Mouse (Mus musculus) gastrocnemius, adult 2 months (tissue): ENCODE measurements around the gene Hoxa6. TPM values are rescaled to one million over a fixed set of nuclear protein-coding genes. Genes with fewer than 3 reads are reported as not detected.

ENCODE experiments used
- DNase-seq: peaks from one replicate; pipeline ENCODE4 v3.0.0; 2022
- H3K27ac ChIP-seq: fragments of 200-600 bp; 2 replicates; pipeline ENCODE4 v1.8.1; 2022; ENCODE audit warnings: mild to moderate bottlenecking
- H3K4me3 ChIP-seq: fragments of 200-600 bp; 2 replicates; pipeline ENCODE4 v1.8.1; 2022; ENCODE audit warnings: mild to moderate bottlenecking, moderate library complexity
- CTCF ChIP-seq: fragments of 200-600 bp; IDR thresholded peaks from 2 replicates; pipeline ENCODE4 v1.8.1; 2022; ENCODE audit warnings: antibody characterized with exemption, mild to moderate bottlenecking, moderate library complexity
- intact Hi-C: fragments of 180-260 bp; cut with DNase I; formaldehyde crosslinking; loops from one replicate; pipeline ENCODE4 v1.15.1; 2025
- total RNA-seq, 2 experiments: library from RNA; stranded (reverse); gene quantifications; 2 replicates each; pipeline ENCODE4 v1.2.3; 2021

The Hoxa6 gene
- total RNA-seq, 2 experiments from 2014 or later = 2.6 to 2.7 TPM

- intact Hi-C loops = loop anchor here (5.0 kb wide), 1 partner anchor 834 kb away; no protein-coding TSS in a partner anchor
- no peak for TF ChIP-seq CTCF
- H3K4me3 ChIP-seq = peak overlapping the region; percentile 78
- peak overlapping the region; percentile 91 for H3K27ac ChIP-seq
- peak; percentile 16 for DNase-seq
Measured at GRCm38 (mm10) chr6:52215771-52216535, 7.4 kb upstream of the Hoxa6 start.

DNA sequence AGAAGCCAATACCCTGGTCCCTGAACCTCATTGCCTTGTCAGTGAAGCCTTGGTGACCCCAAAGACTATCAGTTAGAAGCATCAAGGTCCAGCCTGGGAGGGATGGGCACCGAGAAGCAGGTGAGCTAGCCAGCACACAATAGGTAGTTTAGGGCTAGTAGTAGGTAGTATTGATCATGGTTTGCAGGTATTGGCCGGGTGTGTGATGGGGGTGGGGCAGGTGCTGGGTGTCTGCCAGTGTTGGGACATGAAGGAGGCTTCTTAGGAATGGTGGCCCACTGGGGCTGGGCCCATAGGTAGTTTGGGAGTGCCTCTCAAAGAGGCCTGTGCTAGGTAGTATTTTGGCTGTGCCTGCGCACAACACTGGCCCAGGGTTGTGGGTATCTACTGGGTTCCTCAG, 6.5 kb upstream of the Hoxa6 start:
- TF ChIP-seq CTCF = no peak
- Histone ChIP-seq H3K27ac (no peak overlapping the region), H3K4me3 (no peak overlapping the region)
- intact Hi-C loops = loop anchor here (5.0 kb wide), 1 partner anchor 833 kb away; no protein-coding TSS in a partner anchor
- peak; percentile 24 for DNase-seq

GRCm38 (mm10) chr6:52214271-52214670, 5.7 kb upstream of the Hoxa6 start:
- TF ChIP-seq CTCF = no peak
- H3K27ac ChIP-seq = peak overlapping the region; percentile 97
- no peak for DNase-seq
- H3K4me3 ChIP-seq = no peak overlapping the region; the same call in 1 of the 2 replicates
- intact Hi-C loops = no loop called here

DNA sequence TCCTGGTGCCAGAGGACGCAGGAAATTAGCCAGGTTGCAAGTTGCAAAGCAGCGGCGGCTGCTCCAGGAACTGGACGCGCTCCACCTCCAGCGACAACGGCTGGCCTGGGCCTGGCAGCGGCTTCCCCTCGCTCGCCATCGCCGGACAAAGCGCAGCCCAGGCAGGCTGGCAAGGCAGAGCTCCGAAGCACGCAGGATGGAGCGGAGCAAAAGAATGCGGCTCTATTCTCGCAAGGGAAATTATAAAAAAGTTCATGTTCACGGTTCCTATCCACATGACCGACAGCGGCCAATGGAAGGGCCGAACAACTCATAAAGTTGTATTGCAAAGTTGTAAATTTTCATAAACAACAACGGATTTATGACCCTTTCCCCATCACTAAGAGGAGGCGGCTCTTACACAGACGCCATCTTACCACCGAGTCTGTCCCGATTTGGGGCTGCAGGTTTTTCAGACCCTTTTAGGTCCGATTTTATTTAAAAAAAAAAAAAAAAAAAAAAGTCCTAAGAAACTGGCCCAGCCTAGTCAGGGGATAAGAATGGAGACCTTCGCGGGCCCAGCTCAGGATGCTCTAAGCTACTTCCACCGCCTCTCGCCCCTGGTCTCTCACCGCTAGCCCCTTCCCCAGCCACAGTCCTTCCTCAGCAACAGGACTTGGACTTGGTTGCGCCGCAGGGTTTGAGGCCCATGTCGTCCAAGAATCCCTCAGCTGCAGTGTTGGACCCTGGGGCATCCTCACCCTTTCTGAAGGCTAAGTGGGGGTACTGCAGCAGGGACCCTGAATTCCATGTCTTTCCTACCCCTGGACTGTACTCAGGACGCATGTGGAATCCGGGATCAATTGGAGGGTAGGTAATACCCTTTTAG, 4.8 kb upstream of the Hoxa6 start, which contains the start of the genes Hoxa3 and Gm28308:
Gene Hoxa3 (minus strand): TSS at position 218 of the 868 bp plus-strand sequence.
Gene Gm28308 (minus strand): TSS at position 221 of the 868 bp plus-strand sequence.
- TF ChIP-seq CTCF = no peak
- Histone ChIP-seq H3K27ac (peak within 1 kb of the TSS; percentile 97), H3K4me3 (peak within 1 kb of the TSS; percentile 79)
- peak; percentile 86 for DNase-seq
- intact Hi-C loops = no loop called here

GRCm38 (mm10) chr6:52212556-52213118, 4.1 kb upstream of the Hoxa6 start:
- Histone ChIP-seq H3K4me3 (peak overlapping the region; percentile 79), H3K27ac (peak overlapping the region; percentile 97)
- no peak for TF ChIP-seq CTCF
- intact Hi-C loops = no loop called here
- peak; percentile 61 for DNase-seq

GRCm38 (mm10) chr6:52211961-52212360, 3.4 kb upstream of the Hoxa6 start:
- peak; percentile 45 for DNase-seq
- intact Hi-C loops = loop anchor here (2.0 kb wide), 1 partner anchor 13 kb away; no protein-coding TSS in a partner anchor

GRCm38 (mm10) chr6:52211170-52211935, 2.8 kb upstream of the Hoxa6 start:
- H3K27ac ChIP-seq = peak overlapping the region; percentile 97

More at GRCm38 (mm10) chr6:52211961-52212360, 3.4 kb upstream of the Hoxa6 start:
- peak overlapping the region; percentile 97 for H3K27ac ChIP-seq
- no peak for TF ChIP-seq CTCF
- peak overlapping the region; percentile 79 for H3K4me3 ChIP-seq

GRCm38 (mm10) chr6:52209685-52210046, 1.1 kb upstream of the Hoxa6 start:
- no peak for DNase-seq
- peak overlapping the region; percentile 82 for H3K27ac ChIP-seq
- intact Hi-C loops = loop anchor here (2.0 kb wide), 1 partner anchor 15 kb away; no protein-coding TSS in a partner anchor
- H3K4me3 ChIP-seq = peak overlapping the region; percentile 77
- TF ChIP-seq CTCF = no peak

More at GRCm38 (mm10) chr6:52211170-52211935, 2.8 kb upstream of the Hoxa6 start:
- TF ChIP-seq CTCF = peak; percentile 96
- peak overlapping the region; percentile 79 for H3K4me3 ChIP-seq
- intact Hi-C loops = loop anchor here (2.0 kb wide), 1 partner anchor 13 kb away; no protein-coding TSS in a partner anchor
- DNase-seq = peak; percentile 92

DNA sequence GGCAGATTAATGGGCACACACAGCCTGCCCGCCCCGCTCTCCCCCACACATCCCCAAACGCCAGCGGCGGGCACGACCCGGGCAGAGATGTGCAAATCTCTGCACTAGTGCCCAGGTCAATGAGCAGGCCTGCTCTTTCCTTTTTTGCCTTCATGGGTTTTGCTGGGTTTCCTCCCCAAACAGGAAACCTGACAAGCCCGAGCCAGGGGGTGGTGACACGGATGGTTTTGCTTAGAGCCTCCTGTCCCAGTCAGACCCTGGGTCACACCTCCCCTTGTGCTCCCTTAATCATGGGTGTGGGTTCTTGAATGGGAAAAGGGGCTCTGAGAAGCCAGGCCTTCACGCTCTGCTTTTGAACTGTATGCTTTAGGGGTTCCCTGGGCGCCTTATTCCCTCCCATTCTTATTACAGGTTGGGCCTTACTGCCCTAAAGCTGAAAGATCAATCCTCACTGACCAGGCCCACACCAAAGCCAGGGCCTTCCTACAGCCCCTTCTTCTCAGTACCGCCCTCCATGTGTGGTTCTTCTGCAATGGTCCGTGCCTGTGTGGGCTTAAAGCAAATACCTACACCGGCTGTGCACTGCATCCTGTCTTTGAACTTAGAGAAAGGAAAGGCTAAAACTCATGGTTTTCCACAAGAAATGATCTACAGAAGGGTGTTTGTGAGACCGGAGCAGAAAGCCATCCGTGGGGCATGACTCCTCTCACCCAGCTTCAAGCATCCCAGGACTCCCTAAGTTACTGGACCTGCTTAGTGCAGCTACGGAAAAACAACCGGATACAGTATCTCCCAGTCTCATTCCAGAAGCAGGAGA, 554 bp upstream of the Hoxa6 start:
- no peak for TF ChIP-seq CTCF
- intact Hi-C loops = no loop called here
- Histone ChIP-seq H3K27ac (peak overlapping the region; percentile 82), H3K4me3 (peak overlapping the region; percentile 77)
- DNase-seq = no peak

- H3K27ac ChIP-seq = no peak overlapping the region; the same call in 1 of the 2 replicates
- DNase-seq = no peak
- intact Hi-C loops = no loop called here
- TF ChIP-seq CTCF = no peak
- H3K4me3 ChIP-seq = no peak overlapping the region
Measured at GRCm38 (mm10) chr6:52207684-52207976, 892 bp downstream of the Hoxa6 start.
